Mouse (Mus musculus) liver, postnatal 0 days (tissue): ENCODE results near the gene Ntsr1. TPM values are rescaled to one million over a fixed set of nuclear protein-coding genes. Genes with fewer than 3 reads are reported as not detected.

Experiments used
- ATAC-seq: fragments of 200-750 bp; cut with Nextera tagmentation; 2 replicates; pipeline ENCODE4 v1.8.0; 2017; ENCODE audit warnings: mild to moderate bottlenecking, moderate library complexity
- DNase-seq: peaks from one replicate; pipeline ENCODE4 v3.0.0-alpha.2; 2016
- H3K27ac ChIP-seq: fragments of 300-500 bp; sonication (generic); 2 replicates; pipeline ENCODE4 v1.5.1; 2014; ENCODE audit warnings: antibody characterized with exemption, moderate library complexity, mild to moderate bottlenecking, low read depth
- H3K27me3 ChIP-seq: fragments of 300-500 bp; sonication (generic); 2 replicates; pipeline ENCODE4 v1.6.1; 2014; ENCODE audit warnings: low read length, control low read depth, mixed read lengths; ENCODE audit not compliant: insufficient read depth
- H3K36me3 ChIP-seq: fragments of 300-500 bp; sonication (generic); replicated peaks from 2 replicates; pipeline ENCODE4 v1.6.1; 2014; ENCODE audit warnings: mild to moderate bottlenecking, control low read depth, low read length, moderate library complexity, mixed read lengths; ENCODE audit not compliant: insufficient read depth
- H3K4me1 ChIP-seq: fragments of 300-500 bp; sonication (generic); 2 replicates; pipeline ENCODE4 v1.6.1; 2014; ENCODE audit warnings: antibody characterized with exemption, mild to moderate bottlenecking, control low read depth; ENCODE audit not compliant: insufficient read depth
- H3K4me2 ChIP-seq: fragments of 300-500 bp; sonication (generic); 2 replicates; pipeline ENCODE4 v1.6.1; 2014; ENCODE audit warnings: low read depth, mild to moderate bottlenecking, low read length, moderate library complexity, mixed read lengths
- H3K4me3 ChIP-seq: fragments of 300-500 bp; sonication (generic); 2 replicates; pipeline ENCODE4 v1.5.1; 2014; ENCODE audit warnings: low read depth, low read length
- H3K9ac ChIP-seq: fragments of 300-500 bp; sonication (generic); replicated peaks from 2 replicates; pipeline ENCODE4 v1.6.1; 2014; ENCODE audit warnings: mild to moderate bottlenecking, moderate library complexity
- H3K9me3 ChIP-seq: fragments of 300-500 bp; sonication (generic); 2 replicates; pipeline ENCODE4 v1.6.1; 2016; ENCODE audit warnings: mild to moderate bottlenecking, control low read depth, low read length, mixed read lengths
- CTCF ChIP-seq: sonication (generic); IDR thresholded peaks from 2 replicates; pipeline ENCODE4 v1.5.1; 2016; ENCODE audit warnings: antibody characterized with exemption, low read depth
- EP300 ChIP-seq: IDR thresholded peaks from 2 replicates; pipeline ENCODE4 v1.6.1; 2016; ENCODE audit warnings: antibody characterized with exemption, low read depth, mild to moderate bottlenecking
- WGBS: fragments of 180-500 bp; shearing (Covaris S2); extraction: QIAGEN DNeasy Blood & Tissue Kit; methylation state at CpG from one replicate; pipeline ENCODE4 v1.1.7; 2014; ENCODE audit not compliant: insufficient replicate concordance; 5-methylcytosine and 5-hydroxymethylcytosine counted together
- polyA plus RNA-seq: library from polyadenylated mRNA; unstranded; fragments of >200 nt; fragmentation: Nextera tagmentation; extraction: Ambion mirVana; gene quantifications from 2 replicates; pipeline ENCODE4 v1.2.1, GENCODE M21; 2015

Gene Ntsr1
- polyA plus RNA-seq, 1 experiment from 2014 or later = not detected

DNA sequence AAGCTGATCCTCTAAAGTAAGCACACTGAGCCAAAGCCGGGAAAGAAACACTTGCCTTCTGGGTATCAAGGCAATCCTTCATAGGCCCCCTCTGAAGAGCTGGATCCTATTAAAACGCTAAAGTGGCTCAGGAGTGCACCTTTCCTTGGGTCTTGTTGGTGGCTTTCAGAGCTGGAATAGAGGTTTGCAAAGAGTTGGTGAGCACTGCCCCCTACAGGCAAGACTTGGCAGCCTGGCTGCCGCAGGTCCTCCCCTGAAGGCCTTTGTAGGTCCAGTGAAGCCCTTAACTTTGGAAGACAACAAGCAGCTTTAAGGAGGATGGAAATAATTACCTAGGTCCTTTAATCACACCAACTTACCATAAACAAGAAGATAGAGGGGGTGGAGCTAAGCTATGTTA is 78.9 kb downstream of the Ntsr1 start:
- no peak overlapping the region for H3K27ac ChIP-seq
- peak; percentile 85 for DNase-seq
- ATAC-seq = no peak
- no peaks in the 10 kb centered on the region for H3K36me3 ChIP-seq
- no peaks in the 10 kb centered on the region for H3K27me3 ChIP-seq
- H3K4me1 ChIP-seq = peaks cover 12% of the 10 kb centered on the region
- WGBS = 7% methylated on average over 3 of the region's 3 CpGs
- H3K4me3 ChIP-seq = no peak overlapping the region
- H3K9me3 ChIP-seq = no peaks in the 10 kb centered on the region
- TF ChIP-seq CTCF = peak; percentile 90
- no peak for TF ChIP-seq EP300
- H3K4me2 ChIP-seq = no peak overlapping the region
- H3K9ac ChIP-seq = no peak overlapping the region

DNA sequence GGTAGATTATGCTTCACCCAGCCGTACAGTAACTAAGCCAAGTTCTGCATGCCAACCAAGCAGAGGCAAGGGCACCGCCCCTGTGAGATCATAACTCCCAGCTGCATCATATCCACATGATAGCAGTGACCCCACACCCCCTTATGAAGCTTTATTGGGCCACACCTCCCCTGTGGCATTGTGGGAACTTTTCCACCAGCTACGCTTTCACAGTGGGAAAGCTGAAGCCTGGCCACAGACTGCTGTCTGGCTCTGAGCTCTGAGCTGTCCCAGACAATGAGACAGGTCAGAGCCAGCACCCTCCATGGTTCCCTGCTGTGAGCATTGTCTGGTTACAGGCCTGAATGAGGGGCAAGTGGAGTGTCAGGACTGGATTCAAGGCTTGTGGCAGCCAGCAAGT is 81.2 kb downstream of the Ntsr1 start, which contains the start of gene Mrgbp:
Mrgbp (plus strand) TSS at position 303 of the 400 bp plus-strand sequence.
- H3K9ac ChIP-seq = no peak within 1 kb of the TSS
- 72% methylated on average over 3 of the region's 3 CpGs for WGBS
- H3K9me3 ChIP-seq = no peaks in the 10 kb centered on the region
- H3K36me3 ChIP-seq = peaks cover 10% of the 10 kb centered on the region
- no peaks in the 10 kb centered on the region for H3K27me3 ChIP-seq
- ATAC-seq (no peak), DNase-seq (no peak)
- H3K4me3 ChIP-seq = no peak within 1 kb of the TSS
- H3K4me2 ChIP-seq = no peak within 1 kb of the TSS
- H3K27ac ChIP-seq = no peak within 1 kb of the TSS
- H3K4me1 ChIP-seq = peaks cover 16% of the 10 kb centered on the region
- TF ChIP-seq CTCF (no peak), EP300 (no peak)

DNA sequence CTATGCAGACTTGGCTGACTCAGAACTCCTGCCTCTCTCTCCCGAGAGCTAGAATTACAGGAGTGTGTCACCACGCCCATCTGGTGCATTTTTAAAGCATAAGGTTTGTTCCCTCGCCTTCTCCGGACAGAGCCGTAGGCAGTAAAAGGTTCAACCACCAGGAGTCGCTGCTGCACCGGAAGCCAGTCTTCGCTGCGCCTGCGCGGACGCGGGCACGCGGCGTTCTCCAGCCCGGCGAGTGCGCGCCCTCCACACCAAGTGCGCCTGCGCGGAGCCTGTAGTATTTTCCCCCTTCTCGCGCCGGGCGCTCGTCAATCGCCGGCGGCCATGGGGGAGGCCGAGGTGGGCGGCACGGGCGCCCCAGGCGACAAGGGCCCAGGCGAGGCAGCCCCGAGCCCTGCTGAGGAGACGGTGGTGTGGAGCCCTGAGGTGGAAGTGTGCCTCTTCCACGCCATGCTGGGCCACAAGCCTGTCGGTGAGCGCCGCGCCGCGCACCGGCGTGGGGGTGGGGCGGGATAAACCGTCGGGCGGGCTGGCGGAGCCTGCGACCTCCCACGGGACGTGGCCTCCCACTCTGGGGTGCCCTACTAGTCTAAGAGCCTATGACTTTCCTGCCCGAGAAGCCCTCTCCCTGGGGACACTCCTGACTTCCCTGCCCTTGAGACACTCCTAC is 82.8 kb downstream of the Ntsr1 start:
- DNase-seq (peak; percentile 97), ATAC-seq (peak; percentile 89)
- peaks cover 17% of the 10 kb centered on the region for H3K36me3 ChIP-seq
- H3K9ac ChIP-seq = peak overlapping the region; percentile 97
- peaks cover 16% of the 10 kb centered on the region for H3K4me1 ChIP-seq
- H3K9me3 ChIP-seq = no peaks in the 10 kb centered on the region
- TF ChIP-seq EP300 (no peak), CTCF (peak; percentile 99)
- H3K4me3 ChIP-seq = peak overlapping the region; percentile 94
- H3K4me2 ChIP-seq = peak overlapping the region; percentile 99
- H3K27ac ChIP-seq = peak overlapping the region; percentile 78
- under 1% methylated on average over 57 of the region's 57 CpGs for WGBS
- no peaks in the 10 kb centered on the region for H3K27me3 ChIP-seq

DNA sequence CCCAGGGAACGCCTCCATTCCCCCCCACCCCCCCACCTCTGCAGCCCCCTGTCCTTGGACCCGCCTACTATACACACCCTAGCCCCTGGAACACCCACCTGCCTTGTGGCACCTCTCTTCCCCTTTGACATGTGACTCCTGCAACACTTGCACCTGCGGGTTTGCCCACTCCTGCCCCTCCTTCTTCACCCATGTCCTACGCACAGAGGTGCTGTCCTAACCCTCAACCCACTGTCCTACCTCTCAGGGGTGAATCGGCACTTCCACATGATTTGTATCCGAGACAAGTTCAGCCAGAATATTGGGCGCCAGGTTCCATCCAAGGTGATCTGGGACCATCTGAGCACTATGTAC is 83.4 kb downstream of the Ntsr1 start:
- H3K4me2 ChIP-seq = peak overlapping the region; percentile 99
- H3K36me3 ChIP-seq = peaks cover 17% of the 10 kb centered on the region
- H3K27me3 ChIP-seq = no peaks in the 10 kb centered on the region
- no peaks in the 10 kb centered on the region for H3K9me3 ChIP-seq
- ATAC-seq (peak; percentile 38), DNase-seq (no peak)
- 12% methylated on average over 7 of the region's 7 CpGs for WGBS
- peaks cover 16% of the 10 kb centered on the region for H3K4me1 ChIP-seq
- TF ChIP-seq EP300 (no peak), CTCF (no peak)
- peak overlapping the region; percentile 94 for H3K4me3 ChIP-seq
- peak overlapping the region; percentile 97 for H3K9ac ChIP-seq
- H3K27ac ChIP-seq = peak overlapping the region; percentile 78

DNA sequence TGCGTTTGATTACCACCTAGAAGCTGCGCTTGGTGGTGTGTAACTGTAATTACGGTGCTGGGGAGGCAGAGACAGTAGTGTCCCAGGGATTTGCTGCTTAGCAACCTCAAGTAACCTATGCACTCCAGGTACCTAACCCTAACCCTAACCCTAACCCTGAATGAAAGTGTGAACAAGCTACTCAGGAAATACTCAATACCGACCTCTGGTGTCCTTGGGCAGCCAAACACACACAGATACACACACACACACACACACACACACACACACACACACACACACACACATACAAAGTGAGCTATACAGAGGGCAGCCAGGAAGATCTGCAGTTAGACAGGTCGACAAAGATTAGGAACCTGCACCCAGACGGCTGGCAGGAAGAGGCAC is 89.0 kb downstream of the Ntsr1 start:
- peaks cover 46% of the 10 kb centered on the region for H3K36me3 ChIP-seq
- H3K27me3 ChIP-seq = no peaks in the 10 kb centered on the region
- H3K27ac ChIP-seq = peak overlapping the region; percentile 84
- H3K9me3 ChIP-seq = no peaks in the 10 kb centered on the region
- 44% methylated on average over 6 of the region's 6 CpGs for WGBS
- H3K4me1 ChIP-seq = peaks cover 16% of the 10 kb centered on the region
- peak overlapping the region; percentile 79 for H3K9ac ChIP-seq
- H3K4me3 ChIP-seq = peak overlapping the region; percentile 69
- TF ChIP-seq CTCF (peak; percentile 41; the same call in 1 of the 2 replicates), EP300 (no peak)
- no peak for DNase-seq
- peak overlapping the region; percentile 94 for H3K4me2 ChIP-seq
- ATAC-seq = peak; percentile 47; the same call in 1 of the 2 replicates

DNA sequence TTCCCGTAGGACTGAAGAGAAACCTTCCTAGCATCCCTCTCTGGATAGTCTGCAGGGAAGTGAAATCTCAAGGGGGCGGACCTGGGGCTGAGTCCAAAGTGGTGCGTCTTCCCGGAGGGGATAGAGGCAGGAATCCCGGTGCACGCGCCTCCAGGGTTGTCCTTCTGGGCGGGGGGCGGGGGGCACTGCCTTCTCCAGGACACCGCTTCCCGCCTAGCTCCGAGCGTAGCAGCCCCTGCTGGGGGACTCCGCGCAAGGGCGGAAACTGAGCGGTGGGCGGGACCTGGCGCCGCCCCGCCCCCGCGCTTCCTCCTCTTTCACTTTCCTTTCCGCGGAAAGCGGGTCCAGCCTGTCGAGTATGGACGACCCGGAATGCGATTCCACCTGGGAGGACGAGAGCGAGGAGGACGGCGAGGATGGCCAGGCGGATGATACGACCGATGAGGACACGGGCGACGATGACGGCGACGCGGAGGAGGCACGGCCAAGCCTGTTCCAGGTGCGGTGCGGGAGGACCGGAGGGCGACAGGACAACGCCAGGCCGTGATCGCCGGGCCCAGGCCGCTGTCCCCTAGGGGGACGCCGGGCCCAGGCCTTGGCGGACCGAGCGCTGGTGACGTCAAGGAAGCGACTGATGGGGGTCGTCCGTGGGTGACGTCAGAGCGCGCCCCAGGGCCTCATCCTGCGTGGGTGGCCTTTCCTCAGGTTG is 89.5 kb downstream of the Ntsr1 start, which contains the start of gene Ogfr:
Ogfr (plus strand) TSS at position 123 of the 709 bp plus-strand sequence.
- Histone ChIP-seq H3K27me3 (no peaks in the 10 kb centered on the region), H3K9ac (peak within 1 kb of the TSS; percentile 79), H3K4me1 (peaks cover 12% of the 10 kb centered on the region), H3K9me3 (no peaks in the 10 kb centered on the region), H3K27ac (peak within 1 kb of the TSS; percentile 84), H3K4me3 (peak within 1 kb of the TSS; percentile 69), H3K36me3 (peaks cover 51% of the 10 kb centered on the region), H3K4me2 (peak within 1 kb of the TSS; percentile 94)
- WGBS = under 1% methylated on average over 57 of the region's 67 CpGs
- DNase-seq = peak; percentile 89
- peak; percentile 94 for ATAC-seq
- TF ChIP-seq EP300 = no peak
- peak; percentile 46 for TF ChIP-seq CTCF

Other genes starting within 250 kb of the Ntsr1 start
- gene Rps21, start 242.6 kb upstream of the Ntsr1 start, polyA plus RNA-seq = 382 and 393 TPM in 2 replicates
- gene Cables2, start 226.5 kb upstream of the Ntsr1 start, polyA plus RNA-seq = 4.7 and 5.2 TPM in 2 replicates
- gene Rbbp8nl, start 210.1 kb upstream of the Ntsr1 start, polyA plus RNA-seq = not detected in 2 replicates
- 0.08 and 0.11 TPM in 2 replicates for gene Gata5, start 165.3 kb upstream of the Ntsr1 start, polyA plus RNA-seq
- gene Slco4a1, start 43.7 kb upstream of the Ntsr1 start, polyA plus RNA-seq = 0.86 and 0.91 TPM in 2 replicates
- gene Mrgbp, start 81.3 kb downstream of the Ntsr1 start, polyA plus RNA-seq = 7.3 and 7.5 TPM in 2 replicates
- 22.7 and 24.9 TPM in 2 replicates for gene Ogfr, start 89.3 kb downstream of the Ntsr1 start, polyA plus RNA-seq
- gene Col9a3, start 97.8 kb downstream of the Ntsr1 start, polyA plus RNA-seq = 0.41 and 0.63 TPM in 2 replicates
- gene Tcfl5, start 142.7 kb downstream of the Ntsr1 start, polyA plus RNA-seq = not detected in 2 replicates
- gene Dido1, start 210.0 kb downstream of the Ntsr1 start, polyA plus RNA-seq = 6.5 and 8.7 TPM in 2 replicates
- gene Gid8, start 210.1 kb downstream of the Ntsr1 start, polyA plus RNA-seq = 68.2 and 71.3 TPM in 2 replicates
- 5.2 and 6.0 TPM in 2 replicates for gene Slc17a9, start 225.3 kb downstream of the Ntsr1 start, polyA plus RNA-seq